Mouse (Mus musculus): ENCODE results near the gene Rasa3. TPM values are rescaled to one million over a fixed set of nuclear protein-coding genes. Genes with fewer than 3 reads are reported as not detected.

Gene Rasa3
- polyA plus RNA-seq, 1 experiment from 2014 or later = 23.0 TPM

GRCm38 (mm10) chr8:13699323-13699949, 22.0 kb upstream of the Rasa3 start:
- Histone ChIP-seq H3K4me3 (ENCODE audit: low read depth, low read length) (no peak overlapping the region), H3K27ac (ENCODE audit: low read length) (no peak overlapping the region), H3K27me3 (ENCODE audit: control insufficient read depth, insufficient read depth, low read length) (no peaks in the 10 kb centered on the region), H3K4me1 (ENCODE audit: control insufficient read depth, insufficient read depth, low read length) (peaks cover 10% of the 10 kb centered on the region; the same call in 1 of the 2 replicates), H3K4me2 (replicated peaks; ENCODE audit: low read depth, low read length) (no peak overlapping the region), H3K36me3 (ENCODE audit: control insufficient read depth, insufficient read depth, low read length) (no peaks in the 10 kb centered on the region), H3K9me3 (ENCODE audit: control insufficient read depth, low read depth, low read length) (no peaks in the 10 kb centered on the region), H3K9ac (replicated peaks; ENCODE audit: low read depth, low read length) (no peak overlapping the region)
- whole genome bisulfite sequencing = 75% methylated on average over 5 of the region's 5 CpGs
- ATAC-seq (ENCODE audit: insufficient number of reproducible peaks, insufficient read depth, low FRiP score, low read depth) = no peak

- no peaks in the 10 kb centered on the region for H3K9me3 ChIP-seq (ENCODE audit: control insufficient read depth, low read depth, low read length)
- no peaks in the 10 kb centered on the region for H3K27me3 ChIP-seq (ENCODE audit: control insufficient read depth, insufficient read depth, low read length)
- no peak for ATAC-seq (ENCODE audit: insufficient number of reproducible peaks, insufficient read depth, low FRiP score, low read depth)
- no peak overlapping the region for H3K27ac ChIP-seq (ENCODE audit: low read length)
- no peak overlapping the region for H3K4me3 ChIP-seq (ENCODE audit: low read depth, low read length)
- H3K9ac ChIP-seq (replicated peaks; ENCODE audit: low read depth, low read length) = no peak overlapping the region
- H3K4me2 ChIP-seq (replicated peaks; ENCODE audit: low read depth, low read length) = no peak overlapping the region
- H3K4me1 ChIP-seq (ENCODE audit: control insufficient read depth, insufficient read depth, low read length) = peaks cover 10% of the 10 kb centered on the region; the same call in 1 of the 2 replicates
- WGBS = 56% methylated on average over 3 of the region's 3 CpGs
- H3K36me3 ChIP-seq (ENCODE audit: control insufficient read depth, insufficient read depth, low read length) = no peaks in the 10 kb centered on the region
Observed at GRCm38 (mm10) chr8:13698281-13698680, 20.9 kb upstream of the Rasa3 start.

GRCm38 (mm10) chr8:13697681-13698080, 20.3 kb upstream of the Rasa3 start:
- 76% methylated on average over 8 of the region's 8 CpGs for WGBS
- H3K4me1 ChIP-seq (ENCODE audit: control insufficient read depth, insufficient read depth, low read length) = peaks cover 7% of the 10 kb centered on the region; the same call in 1 of the 2 replicates
- H3K4me3 ChIP-seq (ENCODE audit: low read depth, low read length) = no peak overlapping the region
- H3K9me3 ChIP-seq (ENCODE audit: control insufficient read depth, low read depth, low read length) = no peaks in the 10 kb centered on the region
- no peak for ATAC-seq (ENCODE audit: insufficient number of reproducible peaks, insufficient read depth, low FRiP score, low read depth)
- no peak overlapping the region for H3K9ac ChIP-seq (replicated peaks; ENCODE audit: low read depth, low read length)
- no peaks in the 10 kb centered on the region for H3K27me3 ChIP-seq (ENCODE audit: control insufficient read depth, insufficient read depth, low read length)
- no peak overlapping the region for H3K4me2 ChIP-seq (replicated peaks; ENCODE audit: low read depth, low read length)
- H3K36me3 ChIP-seq (ENCODE audit: control insufficient read depth, insufficient read depth, low read length) = no peaks in the 10 kb centered on the region
- H3K27ac ChIP-seq (ENCODE audit: low read length) = no peak overlapping the region

- H3K4me2 ChIP-seq (replicated peaks; ENCODE audit: low read depth, low read length) = no peak overlapping the region
- ATAC-seq (ENCODE audit: insufficient number of reproducible peaks, insufficient read depth, low FRiP score, low read depth) = no peak
- no peaks in the 10 kb centered on the region for H3K9me3 ChIP-seq (ENCODE audit: control insufficient read depth, low read depth, low read length)
- H3K27ac ChIP-seq (ENCODE audit: low read length) = no peak overlapping the region
- no peak overlapping the region for H3K9ac ChIP-seq (replicated peaks; ENCODE audit: low read depth, low read length)
- H3K4me1 ChIP-seq (ENCODE audit: control insufficient read depth, insufficient read depth, low read length) = peaks cover 7% of the 10 kb centered on the region; the same call in 1 of the 2 replicates
- no peaks in the 10 kb centered on the region for H3K36me3 ChIP-seq (ENCODE audit: control insufficient read depth, insufficient read depth, low read length)
- 77% methylated on average over 8 of the region's 8 CpGs for WGBS
- no peak overlapping the region for H3K4me3 ChIP-seq (ENCODE audit: low read depth, low read length)
- no peaks in the 10 kb centered on the region for H3K27me3 ChIP-seq (ENCODE audit: control insufficient read depth, insufficient read depth, low read length)
Observed at GRCm38 (mm10) chr8:13697196-13697595, 19.8 kb upstream of the Rasa3 start.

GRCm38 (mm10) chr8:13696157-13696556, 18.8 kb upstream of the Rasa3 start:
- Histone ChIP-seq H3K9me3 (ENCODE audit: control insufficient read depth, low read depth, low read length) (no peaks in the 10 kb centered on the region), H3K4me1 (ENCODE audit: control insufficient read depth, insufficient read depth, low read length) (peaks cover 7% of the 10 kb centered on the region; the same call in 1 of the 2 replicates), H3K9ac (replicated peaks; ENCODE audit: low read depth, low read length) (no peak overlapping the region), H3K27ac (ENCODE audit: low read length) (no peak overlapping the region), H3K4me3 (ENCODE audit: low read depth, low read length) (no peak overlapping the region), H3K4me2 (replicated peaks; ENCODE audit: low read depth, low read length) (no peak overlapping the region), H3K27me3 (ENCODE audit: control insufficient read depth, insufficient read depth, low read length) (no peaks in the 10 kb centered on the region), H3K36me3 (ENCODE audit: control insufficient read depth, insufficient read depth, low read length) (no peaks in the 10 kb centered on the region)
- 62% methylated on average over 4 of the region's 4 CpGs for WGBS
- ATAC-seq (ENCODE audit: insufficient number of reproducible peaks, insufficient read depth, low FRiP score, low read depth) = no peak

GRCm38 (mm10) chr8:13695203-13695867, 17.9 kb upstream of the Rasa3 start:
- Histone ChIP-seq H3K4me3 (ENCODE audit: low read depth, low read length) (no peak overlapping the region), H3K9me3 (ENCODE audit: control insufficient read depth, low read depth, low read length) (no peaks in the 10 kb centered on the region), H3K9ac (replicated peaks; ENCODE audit: low read depth, low read length) (no peak overlapping the region), H3K27me3 (ENCODE audit: control insufficient read depth, insufficient read depth, low read length) (no peaks in the 10 kb centered on the region), H3K4me2 (replicated peaks; ENCODE audit: low read depth, low read length) (no peak overlapping the region), H3K4me1 (ENCODE audit: control insufficient read depth, insufficient read depth, low read length) (peaks cover 7% of the 10 kb centered on the region; the same call in 1 of the 2 replicates), H3K27ac (ENCODE audit: low read length) (no peak overlapping the region), H3K36me3 (ENCODE audit: control insufficient read depth, insufficient read depth, low read length) (no peaks in the 10 kb centered on the region)
- no peak for ATAC-seq (ENCODE audit: insufficient number of reproducible peaks, insufficient read depth, low FRiP score, low read depth)
- WGBS = 89% methylated on average over 10 of the region's 10 CpGs

GRCm38 (mm10) chr8:13694735-13695134, 17.3 kb upstream of the Rasa3 start:
- no peaks in the 10 kb centered on the region for H3K9me3 ChIP-seq (ENCODE audit: control insufficient read depth, low read depth, low read length)
- 38% methylated on average over 12 of the region's 12 CpGs for WGBS
- no peak overlapping the region for H3K4me2 ChIP-seq (replicated peaks; ENCODE audit: low read depth, low read length)
- H3K4me1 ChIP-seq (ENCODE audit: control insufficient read depth, insufficient read depth, low read length) = peaks cover 7% of the 10 kb centered on the region; the same call in 1 of the 2 replicates
- no peak overlapping the region for H3K4me3 ChIP-seq (ENCODE audit: low read depth, low read length)
- H3K36me3 ChIP-seq (ENCODE audit: control insufficient read depth, insufficient read depth, low read length) = no peaks in the 10 kb centered on the region
- ATAC-seq (ENCODE audit: insufficient number of reproducible peaks, insufficient read depth, low FRiP score, low read depth) = peak; percentile 48; the same call in 1 of the 2 replicates
- no peaks in the 10 kb centered on the region for H3K27me3 ChIP-seq (ENCODE audit: control insufficient read depth, insufficient read depth, low read length)
- H3K9ac ChIP-seq (replicated peaks; ENCODE audit: low read depth, low read length) = no peak overlapping the region
- no peak overlapping the region for H3K27ac ChIP-seq (ENCODE audit: low read length)

- WGBS = 66% methylated on average over 10 of the region's 10 CpGs
- Histone ChIP-seq H3K4me3 (ENCODE audit: low read depth, low read length) (no peak overlapping the region), H3K9ac (replicated peaks; ENCODE audit: low read depth, low read length) (no peak overlapping the region), H3K4me1 (ENCODE audit: control insufficient read depth, insufficient read depth, low read length) (peaks cover 7% of the 10 kb centered on the region), H3K27me3 (ENCODE audit: control insufficient read depth, insufficient read depth, low read length) (no peaks in the 10 kb centered on the region), H3K27ac (ENCODE audit: low read length) (no peak overlapping the region), H3K4me2 (replicated peaks; ENCODE audit: low read depth, low read length) (no peak overlapping the region), H3K36me3 (ENCODE audit: control insufficient read depth, insufficient read depth, low read length) (no peaks in the 10 kb centered on the region), H3K9me3 (ENCODE audit: control insufficient read depth, low read depth, low read length) (no peaks in the 10 kb centered on the region)
- no peak for ATAC-seq (ENCODE audit: insufficient number of reproducible peaks, insufficient read depth, low FRiP score, low read depth)
Observed at GRCm38 (mm10) chr8:13692302-13693066, 15.1 kb upstream of the Rasa3 start.
